Mouse (Mus musculus) right cerebral cortex, postnatal 14 days (tissue): ENCODE measurements around the gene Gcsam.

Experiments
- DNase-seq: peaks from one replicate; pipeline ENCODE4 v3.0.0; 2022

Gene Gcsam

GRCm38 (mm10) chr16:45610267-45610666 lies at the start of gene Gcsam:
Gene Gcsam (plus strand): TSS chr16:45610380.
- no peak for DNase-seq

GRCm38 (mm10) chr16:45561747-45562146 lies 48.4 kb upstream of the Gcsam start:
- no peak for DNase-seq

- DNase-seq: no peak
Measured at GRCm38 (mm10) chr16:45572307-45572706, 37.9 kb upstream of the Gcsam start.

GRCm38 (mm10) chr16:45579883-45580282 lies 30.3 kb upstream of the Gcsam start:
- DNase-seq: no peak

- peak; percentile 26 for DNase-seq
Measured at GRCm38 (mm10) chr16:45582512-45582911, 27.7 kb upstream of the Gcsam start.

GRCm38 (mm10) chr16:45593656-45594055 lies 16.5 kb upstream of the Gcsam start:
- no peak for DNase-seq

GRCm38 (mm10) chr16:45595494-45595893 lies 14.7 kb upstream of the Gcsam start:
- no peak for DNase-seq

GRCm38 (mm10) chr16:45608481-45608954 lies 1.7 kb upstream of the Gcsam start:
- no peak for DNase-seq

- DNase-seq: no peak
Measured at GRCm38 (mm10) chr16:45609300-45609699, 880 bp upstream of the Gcsam start.

GRCm38 (mm10) chr16:45613247-45613646 lies 3.1 kb downstream of the Gcsam start:
- no peak for DNase-seq

GRCm38 (mm10) chr16:45615944-45616343 lies 5.8 kb downstream of the Gcsam start:
- no peak for DNase-seq

- DNase-seq: no peak
Measured at GRCm38 (mm10) chr16:45619751-45620375, 9.7 kb downstream of the Gcsam start.

GRCm38 (mm10) chr16:45623230-45623629 lies 13.1 kb downstream of the Gcsam start:
- DNase-seq: no peak

GRCm38 (mm10) chr16:45624791-45625190 lies 14.6 kb downstream of the Gcsam start:
- no peak for DNase-seq

- no peak for DNase-seq
Measured at GRCm38 (mm10) chr16:45625342-45625741, 15.2 kb downstream of the Gcsam start.

- DNase-seq: no peak
Measured at GRCm38 (mm10) chr16:45629497-45630105, 19.4 kb downstream of the Gcsam start.

- peak; percentile 68 for DNase-seq
Measured at GRCm38 (mm10) chr16:45630347-45630960, 20.3 kb downstream of the Gcsam start.

- DNase-seq: no peak
Measured at GRCm38 (mm10) chr16:45632420-45632819, 22.2 kb downstream of the Gcsam start.

- DNase-seq: no peak
Measured at GRCm38 (mm10) chr16:45635826-45636225, 25.6 kb downstream of the Gcsam start.

GRCm38 (mm10) chr16:45640070-45640762 lies 30.0 kb downstream of the Gcsam start:
- DNase-seq: no peak

GRCm38 (mm10) chr16:45641301-45641700 lies 31.1 kb downstream of the Gcsam start:
- no peak for DNase-seq

- DNase-seq: no peak
Measured at GRCm38 (mm10) chr16:45643944-45644343, 33.8 kb downstream of the Gcsam start.

GRCm38 (mm10) chr16:45644380-45644779 lies 34.2 kb downstream of the Gcsam start:
- no peak for DNase-seq

- DNase-seq: no peak
Measured at GRCm38 (mm10) chr16:45651497-45651896, 41.3 kb downstream of the Gcsam start.
